Mouse (Mus musculus) C2C12 (cell line): Measurements from ENCODE around the gene Tet1.

Source experiments
- CEBPB ChIP-seq: IDR thresholded peaks from one replicate; pipeline ENCODE4 v1.6.1; 2011; ENCODE audit warnings: low read depth, mild to moderate bottlenecking, control low read depth, moderate library complexity
- CTCF ChIP-seq: IDR thresholded peaks from one replicate; pipeline ENCODE4 v1.5.1; 2011; ENCODE audit not compliant: control insufficient read depth, insufficient read depth, insufficient read length
- FOSL1 ChIP-seq: IDR thresholded peaks from one replicate; pipeline ENCODE4 v1.8.0; 2011; ENCODE audit warnings: mild to moderate bottlenecking, low read length; ENCODE audit not compliant: poor library complexity, insufficient read depth, severe bottlenecking
- MAX ChIP-seq: IDR thresholded peaks from one replicate; pipeline ENCODE4 v1.6.1; 2011; ENCODE audit warnings: mild to moderate bottlenecking, control low read depth
- MYOD1 ChIP-seq: IDR thresholded peaks from one replicate; pipeline ENCODE4 v1.6.1; 2011; ENCODE audit warnings: low read depth; ENCODE audit not compliant: control insufficient read depth, insufficient read length
- MYOG ChIP-seq: IDR thresholded peaks from one replicate; pipeline ENCODE4 v1.6.1; 2011; ENCODE audit not compliant: control insufficient read depth, insufficient read length; ENCODE audit errors: extremely low read depth
- USF1 ChIP-seq: IDR thresholded peaks from one replicate; pipeline ENCODE4 v1.6.1; 2011; ENCODE audit warnings: low read depth, mild to moderate bottlenecking, control low read depth, moderate library complexity

DNA sequence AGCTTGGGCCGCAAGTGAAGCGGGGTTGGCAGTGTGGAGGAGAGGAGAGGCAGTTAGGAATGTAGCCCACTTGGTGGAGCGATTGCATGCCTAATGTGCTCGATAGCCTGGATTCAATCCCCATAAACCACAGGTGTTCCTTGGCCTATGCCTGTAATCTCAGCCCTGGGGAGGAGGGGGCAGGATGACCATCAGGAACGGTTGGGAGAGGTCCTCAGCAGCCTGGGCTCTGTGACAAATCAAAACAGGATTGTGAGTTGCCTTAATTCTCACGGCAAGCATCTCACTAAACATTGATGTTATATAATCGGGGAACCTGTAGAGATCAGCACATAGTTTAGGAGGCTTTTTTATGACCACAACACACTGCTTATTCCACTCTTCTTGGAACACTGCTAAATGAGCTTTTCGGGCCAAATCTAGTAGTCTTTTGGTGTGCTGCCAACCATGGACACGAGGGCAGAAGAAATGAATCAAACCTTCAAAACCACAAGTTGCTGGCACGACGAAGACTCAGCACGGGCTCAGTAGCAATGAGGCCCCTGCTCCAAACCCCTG lies 61.6 kb downstream of the Tet1 start:
- TF ChIP-seq CTCF: peak; percentile 13
- TF ChIP-seq MYOD1: no peak
- TF ChIP-seq MYOG: no peak
- no peak for TF ChIP-seq CEBPB
- TF ChIP-seq USF1: no peak
- TF ChIP-seq MAX: no peak
- no peak for TF ChIP-seq FOSL1
